Mouse (Mus musculus) left cerebral cortex, postnatal 14 days (tissue): ENCODE results near the gene Ngef. TPM values are rescaled to one million over a fixed set of nuclear protein-coding genes. Genes with fewer than 3 reads are reported as not detected.

Experiments used
- DNase-seq, 2 experiments: peaks; one replicate each; pipeline ENCODE4 v3.0.0; 2021 to 2022; ENCODE audit warnings: low spot score in 2 of 2, mixed read lengths in 1 of 2
- intact Hi-C: fragments of 180-260 bp; cut with DNase I; formaldehyde crosslinking; loops from one replicate; pipeline ENCODE4 v1.15.1; 2025
- long read RNA-seq, 2 experiments: library from polyadenylated mRNA; stranded (forward); transcript quantifications; one replicate each; pipeline ENCODE4 v2.0.0; 2021
- total RNA-seq, 2 experiments: library from RNA; stranded (reverse); gene quantifications; 2 replicates each; pipeline ENCODE4 v1.2.3; 2021

Ngef gene
- 100 to 1,000 TPM; 261 to 278 TPM for total RNA-seq
- long read RNA-seq, experiment 1, transcript Ngef-201 (13 exons, 2,746 nt): major isoform, 340 of 406 reads
- long read RNA-seq, experiment 1, partial matches to known transcripts: 42 of 406 reads
- long read RNA-seq, experiment 1, other reads (novel, unspliced or antisense): 24 of 406 reads
- long read RNA-seq, experiment 2, transcript Ngef-201 (13 exons, 2,746 nt): major isoform, 263 of 331 reads
- long read RNA-seq, experiment 2, partial matches to known transcripts: 46 of 331 reads
- long read RNA-seq, experiment 2, other reads (novel, unspliced or antisense): 22 of 331 reads

DNA sequence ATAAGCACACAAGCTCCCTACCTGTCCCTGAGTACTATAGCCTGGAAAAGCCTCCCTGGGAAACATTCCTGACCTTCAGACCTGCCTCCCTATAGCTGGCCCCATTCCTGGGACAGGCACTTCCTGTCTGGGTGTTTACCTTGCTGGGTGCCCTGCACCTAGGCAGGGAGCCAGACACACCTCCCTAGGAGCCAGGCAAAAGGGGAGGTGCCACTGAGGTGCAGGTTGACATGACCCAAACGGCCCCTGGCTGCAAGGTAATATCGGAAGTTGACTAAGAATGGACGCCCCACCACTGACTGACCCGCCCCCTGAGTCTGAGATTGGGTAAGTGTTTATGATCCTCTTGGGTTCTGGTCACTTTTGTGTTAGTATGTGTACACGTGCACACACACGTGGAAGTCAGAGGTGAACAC is at the start of gene Ngef:
TSS of gene Ngef (minus strand) at position 71 of the 416 bp plus-strand sequence.
- intact Hi-C loops: no loop called here
- no peak for DNase-seq

DNA sequence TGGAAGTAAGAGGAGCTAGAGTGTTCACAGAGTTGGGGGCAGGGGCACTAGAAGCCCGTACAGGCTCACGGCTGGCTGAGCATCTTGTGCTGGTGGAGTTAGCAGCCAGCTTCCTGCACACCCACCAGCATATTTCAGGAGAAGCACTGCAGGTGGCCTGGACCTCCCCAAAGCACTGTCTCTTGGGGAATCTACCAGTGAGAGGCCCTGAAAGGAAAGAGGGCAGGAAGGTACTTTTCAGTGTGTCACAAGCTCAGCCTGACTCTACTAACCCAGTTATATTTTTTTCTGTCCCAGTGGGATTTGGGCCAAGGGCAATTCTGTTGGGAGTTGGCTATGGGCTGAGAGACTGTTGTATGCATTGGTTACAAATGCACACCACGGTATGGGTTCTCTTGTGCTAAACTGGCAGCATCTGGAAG is 48.2 kb upstream of the Ngef start:
- intact Hi-C loops: no loop called here
- peak in 1 of 2 experiments; percentile 67 for DNase-seq

DNA sequence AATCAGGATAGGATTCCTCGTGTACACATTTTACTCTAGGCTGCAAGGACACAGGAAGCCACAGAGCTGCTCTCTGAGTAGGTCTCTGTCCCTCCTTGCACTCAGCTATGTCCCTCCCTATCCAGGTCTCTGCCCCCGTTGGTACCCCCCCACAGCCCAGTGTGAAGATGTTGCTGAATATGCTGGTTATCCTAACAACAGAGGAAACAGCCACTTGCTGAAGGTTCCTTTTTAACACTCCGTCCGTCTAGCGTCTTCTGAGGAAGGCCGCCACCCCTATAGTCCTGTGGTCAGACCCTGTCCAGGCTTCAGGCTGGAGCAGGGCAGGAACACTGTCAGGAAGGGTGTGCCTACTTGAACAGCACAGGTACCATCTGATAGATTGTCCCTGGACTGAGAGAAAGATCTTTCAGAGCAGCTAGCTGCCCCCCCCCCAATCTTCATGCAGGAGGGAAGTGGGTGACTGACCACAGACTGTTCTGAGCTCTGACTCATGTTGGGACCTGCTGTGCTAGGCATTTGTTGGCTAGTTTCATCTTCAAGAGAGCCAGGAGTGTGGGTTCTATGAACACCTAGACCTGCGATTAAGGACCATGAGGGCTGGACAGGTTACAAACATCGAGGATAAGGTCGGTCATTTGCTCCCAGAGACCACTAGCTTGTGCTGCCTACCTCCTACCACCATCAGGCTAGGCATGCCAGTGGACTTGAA is 47.6 kb upstream of the Ngef start:
- intact Hi-C loops: no loop called here
- peak in 1 of 2 experiments; percentile 19 for DNase-seq

DNA sequence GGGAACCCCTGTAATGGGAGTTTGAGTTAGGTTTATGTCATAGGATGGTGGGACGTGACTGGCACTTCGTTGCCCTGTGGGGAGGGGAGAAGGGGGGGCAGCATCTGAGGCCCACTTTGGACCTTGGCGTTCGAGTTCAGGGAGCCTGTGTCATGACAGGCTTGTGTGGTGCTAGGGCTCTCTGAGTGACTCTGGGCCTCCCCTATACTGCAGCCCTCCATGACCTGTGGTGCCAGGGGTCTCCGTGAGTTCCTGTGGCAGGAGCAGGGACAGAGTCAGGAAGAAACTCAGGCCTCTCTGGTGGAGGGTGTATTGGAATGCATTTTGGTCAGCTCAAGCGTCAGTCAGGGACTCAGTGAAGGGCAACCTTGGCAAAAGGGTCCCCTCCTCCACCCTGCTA is 47.0 kb upstream of the Ngef start:
- intact Hi-C loops: no loop called here
- no peak for DNase-seq

DNA sequence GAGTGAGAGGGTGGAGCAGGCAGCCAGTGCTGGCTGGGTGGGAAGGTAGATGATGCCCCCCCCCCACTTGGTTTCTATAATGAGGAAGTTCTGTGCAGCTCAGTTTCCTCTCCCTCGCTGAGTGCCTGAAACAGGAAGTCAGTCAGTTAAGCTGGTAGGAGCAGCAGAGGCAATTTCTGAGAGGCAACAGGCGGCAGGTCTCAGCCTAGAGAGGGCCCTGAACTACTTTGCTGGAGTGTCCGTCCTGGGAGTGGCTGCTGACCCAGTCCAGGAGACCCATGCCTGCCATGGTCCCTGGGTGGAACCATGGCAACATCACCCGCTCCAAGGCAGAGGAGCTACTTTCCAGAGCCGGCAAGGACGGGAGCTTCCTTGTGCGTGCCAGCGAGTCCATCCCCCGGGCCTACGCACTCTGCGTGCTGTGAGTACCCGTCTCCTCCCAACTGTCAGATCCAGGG is 46.6 kb upstream of the Ngef start, which contains the start of gene Inpp5d:
TSS of gene Inpp5d (plus strand) at position 102 of the 458 bp plus-strand sequence.
- intact Hi-C loops: no loop called here
- DNase-seq: no peak

DNA sequence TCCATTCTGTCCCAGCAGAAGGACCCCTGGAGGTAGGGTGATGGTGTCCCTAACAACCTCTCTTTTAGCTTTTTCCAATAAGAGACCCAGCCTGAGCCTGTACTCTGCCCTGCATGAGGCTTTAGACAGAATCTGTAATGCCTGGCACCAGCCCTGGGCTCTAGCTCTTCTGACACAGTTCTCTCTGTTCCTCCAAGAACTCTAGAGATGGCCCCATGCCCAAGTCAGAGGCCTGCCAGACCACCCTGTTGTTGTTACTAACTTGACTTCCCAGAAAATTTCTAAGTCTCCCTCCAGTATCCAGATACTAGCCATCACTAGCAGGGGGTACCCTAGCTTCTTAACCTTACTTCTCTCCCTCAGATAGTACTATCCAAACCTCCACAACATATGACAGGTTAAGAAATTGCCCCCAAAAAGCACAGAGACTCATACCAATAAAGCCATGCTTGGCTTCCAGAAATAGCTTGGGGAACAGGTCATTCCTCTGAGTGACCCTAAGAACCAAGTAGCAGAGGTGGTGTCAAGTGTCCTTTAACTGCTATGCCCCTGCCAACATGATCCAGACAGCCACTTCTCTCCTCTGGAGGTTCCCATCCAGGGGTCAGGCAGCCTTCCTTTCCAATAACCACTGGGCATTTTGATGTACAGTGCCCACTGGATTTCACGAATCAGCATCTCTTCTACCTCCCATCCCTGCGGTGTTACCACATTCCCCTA is 41.1 kb upstream of the Ngef start:
- DNase-seq: no peak
- intact Hi-C loops: no loop called here

DNA sequence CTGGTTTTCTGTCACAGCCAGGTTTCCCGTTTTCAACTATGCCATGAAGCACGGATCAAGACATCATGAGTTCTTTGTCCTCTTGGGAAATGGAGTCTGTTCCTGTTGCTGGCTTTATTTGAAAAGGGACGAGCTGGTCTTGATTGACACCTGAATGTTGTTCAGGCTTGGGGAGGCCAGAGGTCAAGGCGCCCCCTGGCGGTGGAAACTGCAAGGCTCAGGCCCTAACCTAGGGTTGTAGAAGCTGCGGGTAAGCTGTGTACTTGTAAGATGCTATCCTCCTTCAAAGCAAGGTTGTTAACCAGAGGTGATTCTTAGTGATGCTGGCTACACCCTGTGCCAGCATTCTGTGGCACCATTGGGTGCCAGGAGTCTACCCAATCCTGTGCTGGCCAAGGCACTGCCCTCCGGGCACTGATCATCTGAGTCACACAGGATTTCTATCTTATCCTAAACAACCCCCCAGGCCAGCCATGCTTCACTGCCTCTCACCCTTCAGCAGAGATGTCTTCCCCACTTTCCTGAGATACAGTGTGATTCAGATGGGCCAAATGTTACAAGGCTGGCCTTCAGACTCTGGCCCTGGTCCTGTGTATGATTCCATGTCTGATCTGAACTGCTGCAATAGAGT is 34.9 kb upstream of the Ngef start:
- intact Hi-C loops: loop anchor here (5.0 kb wide), 1 partner anchor 104 kb away; no protein-coding TSS in a partner anchor
- DNase-seq: peak in 1 of 2 experiments; percentile 52

DNA sequence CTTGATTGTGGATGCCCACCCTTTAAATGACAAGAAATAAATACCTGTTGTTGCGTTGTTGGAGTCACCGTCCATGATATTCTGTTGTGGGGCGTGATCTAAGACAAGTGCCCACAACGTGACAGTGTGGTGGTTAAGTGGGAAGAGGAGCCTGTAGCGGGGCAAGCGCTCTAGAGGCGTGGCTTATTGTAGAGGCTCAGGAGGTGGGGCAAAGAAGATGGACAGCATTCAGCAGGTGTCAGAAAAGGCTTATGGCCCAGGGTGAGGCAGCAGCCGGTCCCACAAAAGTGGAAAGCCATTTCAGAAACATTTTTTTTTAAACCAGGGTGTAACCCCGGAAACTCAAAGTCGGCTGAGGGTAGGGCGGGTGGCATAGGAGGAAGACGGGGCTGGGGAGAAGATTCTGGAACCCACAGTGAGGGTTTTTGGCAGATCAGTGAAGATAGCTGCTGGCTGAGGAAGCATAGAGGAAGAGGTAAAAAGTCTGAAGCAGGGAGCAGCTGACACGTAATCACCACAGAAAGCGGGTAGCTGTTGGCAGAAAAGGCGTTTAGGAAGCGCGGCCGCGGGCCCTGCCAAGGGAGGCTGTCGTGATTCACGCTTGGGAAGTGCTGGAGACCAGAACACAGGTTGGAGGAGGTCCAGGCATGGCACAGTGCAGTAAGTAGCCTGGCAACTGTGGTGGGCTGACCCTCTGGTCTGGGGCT is 33.9 kb upstream of the Ngef start:
- intact Hi-C loops: loop anchor here (5.0 kb wide), 1 partner anchor 105 kb away; no protein-coding TSS in a partner anchor
- DNase-seq: peak; percentile 72 to 78

DNA sequence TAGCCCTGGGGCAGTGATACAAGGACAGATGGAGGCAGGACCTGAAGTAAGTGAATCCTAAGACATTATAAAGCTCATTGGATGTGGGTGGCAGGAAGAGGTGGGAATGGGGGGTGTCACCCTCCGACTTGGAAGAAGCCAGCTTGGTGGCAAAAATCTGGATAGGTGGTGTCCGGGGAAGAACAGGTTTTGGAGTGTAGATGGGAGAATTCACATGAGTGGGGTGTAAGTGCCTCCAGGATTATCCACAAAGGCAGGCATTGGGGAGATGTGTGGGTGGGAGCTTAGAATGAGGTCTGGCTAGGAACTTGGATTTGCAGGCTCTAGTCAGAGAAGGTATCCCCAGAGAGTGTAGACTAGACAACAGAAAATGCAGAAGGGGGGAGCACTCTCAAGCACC is 31.6 kb upstream of the Ngef start:
- intact Hi-C loops: loop anchor here (5.0 kb wide), 1 partner anchor 107 kb away; no protein-coding TSS in a partner anchor
- DNase-seq: peak in 1 of 2 experiments; percentile 51

DNA sequence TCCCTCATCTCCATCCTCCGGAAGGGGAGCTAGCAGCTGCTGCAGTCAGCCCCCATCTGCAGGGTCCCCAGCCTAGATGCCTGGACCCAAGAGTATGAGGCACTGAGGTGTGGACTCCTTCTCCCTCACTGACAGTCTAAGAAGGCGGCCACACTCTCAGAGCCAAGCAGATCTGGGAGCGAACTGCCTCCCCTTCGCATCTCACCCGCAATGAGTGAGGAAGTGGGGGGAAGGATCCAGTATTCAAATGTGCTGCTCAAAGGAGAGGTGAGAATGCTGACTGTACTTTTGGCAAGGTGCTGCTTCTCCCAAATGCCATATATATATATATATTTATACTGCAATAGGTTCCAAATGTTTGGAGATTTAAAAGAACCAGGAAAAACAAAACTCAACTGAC is 29.7 kb upstream of the Ngef start:
- intact Hi-C loops: no loop called here

DNA sequence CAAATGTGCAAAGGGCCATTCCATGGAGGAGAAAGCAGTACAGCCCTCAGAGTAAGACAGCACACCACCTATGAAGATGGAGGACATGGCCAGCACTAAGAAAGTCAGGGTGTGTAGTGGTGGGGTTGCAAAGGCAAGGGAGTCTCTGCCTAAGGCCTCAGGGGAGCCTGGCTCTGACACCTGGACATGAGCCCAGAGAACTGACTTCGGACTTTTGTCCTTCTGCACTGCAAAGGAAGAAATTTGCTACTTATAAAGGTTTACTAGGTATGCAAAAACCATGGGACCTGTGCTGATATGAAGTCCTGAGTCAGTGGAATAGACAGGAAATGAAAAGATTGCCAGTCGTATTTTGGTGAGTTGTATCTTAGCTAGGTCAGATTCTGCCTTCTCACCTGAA is 28.1 kb upstream of the Ngef start:
- DNase-seq: no peak
- intact Hi-C loops: no loop called here

More for the DNA sequence above, 29.7 kb upstream of the Ngef start:
- DNase-seq: peak; percentile 47 to 51

DNA sequence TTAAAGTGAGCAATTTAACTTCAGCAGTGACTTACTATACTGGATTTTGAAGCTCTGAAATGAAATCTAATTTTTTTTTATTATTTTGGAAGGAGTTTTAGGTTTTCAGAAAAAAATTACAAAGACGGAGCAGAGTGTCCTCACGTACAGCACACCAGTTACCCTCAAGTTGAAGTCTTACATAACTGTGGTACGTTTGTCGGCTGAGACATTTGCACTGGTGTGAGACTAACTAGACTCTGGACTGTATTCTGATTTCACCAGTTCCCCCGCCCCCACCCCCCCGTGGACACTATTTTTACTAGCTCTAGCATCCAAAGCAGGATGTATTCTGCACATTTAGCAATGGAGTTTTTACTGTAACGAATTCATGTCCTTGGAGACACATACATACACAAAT is 26.9 kb upstream of the Ngef start:
- no peak for DNase-seq
- intact Hi-C loops: no loop called here

DNA sequence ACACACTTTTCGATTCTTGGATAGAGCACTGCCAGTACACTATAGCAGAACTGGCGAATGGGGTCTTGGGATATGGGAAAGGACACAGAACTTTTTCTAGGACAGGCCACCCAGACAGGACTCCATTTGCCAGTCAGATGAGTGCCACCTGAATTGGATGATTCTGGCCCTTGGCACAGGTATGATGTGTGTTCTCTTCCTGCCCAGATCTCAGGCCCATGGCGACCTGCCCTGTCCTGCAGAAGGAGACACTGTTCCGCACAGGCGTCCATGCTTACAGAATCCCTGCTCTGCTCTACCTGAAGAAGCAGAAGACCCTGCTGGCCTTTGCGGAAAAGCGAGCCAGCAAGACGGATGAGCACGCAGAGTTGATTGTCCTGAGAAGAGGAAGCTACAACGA is 21.0 kb upstream of the Ngef start:
- DNase-seq: no peak

DNA sequence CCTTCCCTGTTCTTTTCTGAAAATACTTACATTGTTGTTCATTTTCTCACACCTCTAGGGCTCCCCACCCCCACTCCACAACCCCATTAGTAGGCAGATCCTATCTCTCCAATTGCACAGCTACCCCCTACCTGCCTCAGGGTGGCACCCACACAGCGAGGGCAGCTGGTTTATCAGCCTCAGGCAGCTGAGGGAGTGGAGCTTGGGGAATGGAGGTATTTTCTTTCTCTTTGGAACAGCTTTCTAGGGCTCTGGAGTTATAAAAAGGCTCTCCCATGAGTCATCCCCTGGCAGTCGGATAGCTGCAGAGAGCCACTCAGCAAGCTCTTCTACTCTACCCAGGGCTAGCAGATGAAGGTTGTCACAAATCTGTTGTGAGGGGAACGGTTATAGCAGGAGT is 20.6 kb upstream of the Ngef start:
- DNase-seq: peak; percentile 49 to 63
- intact Hi-C loops: no loop called here

More for the DNA sequence above, 21.0 kb upstream of the Ngef start:
- intact Hi-C loops: no loop called here

DNA sequence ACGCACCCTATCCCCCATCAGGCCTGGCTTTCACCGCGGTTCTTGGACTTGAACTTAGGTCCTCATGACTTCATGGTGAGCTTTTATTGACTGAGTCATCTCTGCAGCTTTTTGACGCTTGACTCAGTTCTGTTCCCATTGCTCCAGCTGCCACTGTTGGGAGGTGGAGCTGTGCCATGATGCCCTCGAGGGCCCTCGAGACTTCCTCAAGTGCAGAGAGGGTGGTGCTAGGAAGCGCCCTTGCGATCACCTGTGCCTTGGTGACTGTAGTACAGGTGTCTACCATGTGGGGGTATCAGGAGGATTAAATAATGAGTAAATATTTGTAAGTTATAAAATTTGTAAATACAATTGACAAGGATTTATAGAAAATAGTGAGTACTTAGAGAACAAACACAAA is 16.3 kb upstream of the Ngef start:
- intact Hi-C loops: no loop called here
- DNase-seq: no peak

DNA sequence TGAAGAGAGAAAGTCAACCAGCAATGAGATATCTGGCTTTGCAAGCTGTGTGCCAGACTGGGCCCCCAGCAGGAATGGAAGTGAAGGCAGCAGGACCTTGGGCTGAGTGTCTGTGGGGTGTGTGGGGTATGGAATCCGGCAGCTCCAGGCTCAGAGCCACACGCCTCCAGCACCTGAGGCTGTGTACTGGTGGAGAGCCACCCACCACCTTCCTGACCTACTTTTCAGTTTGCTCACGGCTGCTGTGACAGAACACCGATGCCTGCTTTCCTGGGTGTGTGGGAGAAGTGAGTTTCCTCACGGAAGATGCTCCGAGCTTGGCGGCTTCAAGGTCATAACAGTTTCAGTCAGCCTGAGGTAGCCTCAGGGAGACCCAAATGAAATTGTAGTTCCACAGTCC is 15.5 kb upstream of the Ngef start:
- DNase-seq: peak; percentile 37 to 61

DNA sequence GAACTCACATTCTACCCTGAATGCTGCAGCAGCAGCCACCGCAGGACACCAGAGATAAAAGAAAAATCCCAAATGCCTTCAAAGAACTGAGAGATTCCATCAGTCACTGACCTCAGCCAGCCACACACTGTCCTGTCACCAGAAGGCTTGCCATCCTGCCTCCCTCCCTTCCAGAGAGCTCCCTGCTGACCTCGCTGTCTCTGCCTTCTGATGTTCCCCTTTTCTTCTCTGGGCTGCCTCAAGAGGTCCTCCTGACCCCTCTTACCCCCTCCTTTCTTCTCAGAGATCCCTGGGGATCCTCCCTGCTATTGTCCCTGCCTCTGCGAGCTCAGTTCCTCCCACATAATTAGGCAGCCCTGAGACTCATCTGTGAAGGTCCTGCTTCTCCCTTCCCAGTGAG is 7.2 kb upstream of the Ngef start:
- intact Hi-C loops: no loop called here
- DNase-seq: no peak

More for the DNA sequence above, 15.5 kb upstream of the Ngef start:
- intact Hi-C loops: no loop called here

DNA sequence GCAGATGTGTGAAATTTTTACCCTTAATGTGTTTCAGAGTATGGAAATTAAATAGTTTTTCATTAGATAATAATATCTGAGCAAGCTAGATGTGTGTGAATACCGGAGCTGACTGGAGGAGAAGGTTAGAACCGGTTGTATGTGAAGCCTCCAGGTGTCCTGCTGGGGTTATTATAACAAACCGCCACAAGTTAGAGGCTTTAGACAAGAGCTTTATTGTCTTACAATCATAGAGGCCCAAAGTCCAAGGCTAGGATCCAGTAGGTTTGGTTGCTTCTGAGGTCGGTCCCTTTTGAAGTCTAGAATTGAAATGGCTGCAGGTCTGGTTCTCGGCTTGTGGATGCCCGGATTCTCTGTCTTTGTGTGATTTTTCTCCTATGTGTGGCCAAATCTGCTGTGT is 5.3 kb upstream of the Ngef start:
- intact Hi-C loops: no loop called here
- no peak for DNase-seq

DNA sequence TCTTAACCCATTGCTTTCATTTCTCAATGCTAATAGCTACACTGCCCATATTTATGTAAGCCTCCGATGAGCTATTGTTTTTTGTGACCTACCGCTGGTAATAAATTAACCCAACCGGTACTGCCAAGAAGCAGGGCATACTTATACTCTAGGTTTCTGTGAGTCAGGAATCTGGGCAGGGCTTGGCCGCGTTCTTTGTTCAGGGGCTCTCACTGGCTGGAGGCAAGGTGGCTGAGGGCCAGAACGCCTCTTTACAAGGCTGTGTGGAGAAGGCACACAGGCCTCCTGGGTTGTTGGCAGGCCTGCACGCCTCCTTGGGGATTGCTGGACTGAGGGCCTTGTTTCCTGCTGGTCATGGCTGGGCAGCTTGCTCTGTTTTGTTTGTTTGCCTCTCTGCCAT is 1.1 kb upstream of the Ngef start:
- DNase-seq: peak in 1 of 2 experiments; percentile 32
- intact Hi-C loops: no loop called here
